Mouse (Mus musculus) ES-E14 (cell line): Measurements from ENCODE around the gene Grin2c.

ENCODE experiments used
- CHD2 ChIP-seq: IDR thresholded peaks from 2 replicates; pipeline ENCODE4 v1.6.1; 2014; ENCODE audit warnings: mild to moderate bottlenecking, low read depth, low read length, inconsistent platforms
- HCFC1 ChIP-seq: IDR thresholded peaks from 2 replicates; pipeline ENCODE4 v1.6.1; 2012; ENCODE audit warnings: low read length, inconsistent platforms, borderline replicate concordance; ENCODE audit not compliant: insufficient read depth
- MAFK ChIP-seq: IDR thresholded peaks from 2 replicates; pipeline ENCODE4 v1.6.1; 2014; ENCODE audit warnings: mild to moderate bottlenecking, low read depth, low read length, inconsistent platforms; ENCODE audit not compliant: insufficient read depth
- ZC3H11A ChIP-seq: IDR thresholded peaks from 2 replicates; pipeline ENCODE4 v1.6.1; 2012; ENCODE audit warnings: low read depth, mild to moderate bottlenecking, inconsistent platforms, low read length, borderline replicate concordance
- ZNF384 ChIP-seq: IDR thresholded peaks from 2 replicates; pipeline ENCODE4 v1.6.1; 2012; ENCODE audit warnings: low read depth, low read length, inconsistent platforms

GRCm38 (mm10) chr11:115234320-115235044, 32.6 kb downstream of the Grin2c start:
- TF ChIP-seq ZC3H11A (no peak), CHD2 (no peak), HCFC1 (no peak), ZNF384 (no peak), MAFK (no peak)
